Mouse (Mus musculus): ENCODE data around the gene Tnnt2.

The Tnnt2 gene

GRCm38 (mm10) chr1:135899991-135900515 lies 63.9 kb downstream of the Tnnt2 start:
- DNase-seq (ENCODE audit: low spot score in 2 of 2), result no peak

Measured in right cerebral cortex, adult 2 months (tissue).